Mouse (Mus musculus) sigmoid colon, adult 10 weeks (tissue): ENCODE data around the gene Krt18. TPM values are rescaled to one million over a fixed set of nuclear protein-coding genes. Genes with fewer than 3 reads are reported as not detected.

Experiments used
- polyA plus RNA-seq: library from polyadenylated mRNA; stranded (reverse); fragments of 350-450 nt; fragmentation: Illumina TruSeq; extraction: RNeasy Lipid Tissue Mini Kit (QIAGEN cat#74804); gene quantifications from one replicate; pipeline ENCODE4 v1.2.3, GENCODE M21; 2014; ENCODE audit warnings: low read depth, low replicate concordance

The Krt18 gene
- 14.7 TPM for polyA plus RNA-seq

GRCm38 (mm10) chr15:102028040-102028439, at the start of gene Krt18:
Krt18 (plus strand) TSS chr15:102028180.

GRCm38 (mm10) chr15:102004189-102004588, 23.8 kb upstream of the Krt18 start, which contains the start of gene Krt8:
Krt8 (minus strand) TSS chr15:102004482.

GRCm38 (mm10) chr15:102073559-102074069, 45.6 kb downstream of the Krt18 start, which contains the start of gene Eif4b:
Eif4b (plus strand) TSS chr15:102073773.

Other genes with a start within 250 kb of the Krt18 start
- gene Krt72, start 241.7 kb upstream of the Krt18 start, polyA plus RNA-seq = not detected
- not detected for gene Krt73, start 225.8 kb upstream of the Krt18 start, polyA plus RNA-seq
- not detected for gene Krt2, start 210.0 kb upstream of the Krt18 start, polyA plus RNA-seq
- 0.16 TPM for gene Krt1, start 177.4 kb upstream of the Krt18 start, polyA plus RNA-seq
- not detected for gene Krt77, start 158.5 kb upstream of the Krt18 start, polyA plus RNA-seq
- gene Krt76, start 135.3 kb upstream of the Krt18 start, polyA plus RNA-seq = not detected
- not detected for gene Krt4, start 103.4 kb upstream of the Krt18 start, polyA plus RNA-seq
- gene Krt79, start 87.9 kb upstream of the Krt18 start, polyA plus RNA-seq = not detected
- not detected for gene Krt78, start 73.9 kb upstream of the Krt18 start, polyA plus RNA-seq
- 179 TPM for gene Krt8, start 23.7 kb upstream of the Krt18 start, polyA plus RNA-seq
- gene Eif4b, start 45.6 kb downstream of the Krt18 start, polyA plus RNA-seq = 230 TPM
- gene Tns2, start 72.2 kb downstream of the Krt18 start, polyA plus RNA-seq = 17.3 TPM
- 1.5 TPM for gene Spryd3, start 108.1 kb downstream of the Krt18 start, polyA plus RNA-seq
- gene Igfbp6, start 116.2 kb downstream of the Krt18 start, polyA plus RNA-seq = 0.41 TPM
- gene Soat2, start 122.3 kb downstream of the Krt18 start, polyA plus RNA-seq = 0.32 TPM
- 47.3 TPM for gene Zfp740, start 175.1 kb downstream of the Krt18 start, polyA plus RNA-seq
- gene Csad, start 176.5 kb downstream of the Krt18 start, polyA plus RNA-seq = 18.2 TPM
- 0.47 TPM for gene Itgb7, start 203.8 kb downstream of the Krt18 start, polyA plus RNA-seq
- 3.6 TPM for gene Rarg, start 229.3 kb downstream of the Krt18 start, polyA plus RNA-seq
- not detected for gene Gm9918, start 242.4 kb downstream of the Krt18 start, polyA plus RNA-seq